Comparison of ENCODE assay signal across 8 mouse cellular contexts in the genomic region with DNA sequence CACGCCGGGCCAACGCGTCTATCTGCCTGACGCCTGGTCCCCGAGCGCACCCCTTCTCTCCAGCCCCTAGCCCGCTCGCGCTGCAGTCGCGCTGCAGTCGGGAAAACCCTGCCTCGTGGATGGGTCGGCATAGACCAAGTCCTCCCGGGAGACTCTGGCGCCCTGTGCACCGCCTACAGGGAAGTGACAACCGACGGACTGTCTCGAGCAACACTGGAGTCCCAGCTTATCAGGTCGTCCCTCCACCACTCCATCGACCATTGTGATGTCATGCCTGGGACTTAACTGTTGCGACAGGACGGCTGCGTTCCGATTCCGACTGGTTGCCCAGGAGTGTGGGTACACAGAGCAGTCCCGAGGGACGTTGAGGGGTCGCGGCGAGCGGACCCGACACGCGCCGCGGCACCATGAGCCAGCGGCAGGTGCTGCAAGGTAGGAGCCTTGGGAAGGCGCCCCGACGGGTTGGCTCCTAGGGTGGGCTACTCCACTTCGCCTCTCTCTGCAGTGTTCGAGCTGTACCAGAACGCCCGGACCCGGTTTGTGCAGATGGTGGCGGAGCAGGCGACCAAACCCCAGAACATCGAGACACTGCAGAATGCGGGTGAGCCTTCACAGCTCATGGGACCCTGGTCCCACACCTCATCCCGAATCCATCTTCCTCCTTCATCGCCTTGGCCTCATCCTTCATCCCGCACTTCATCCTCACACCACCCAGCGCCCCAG. TPM values are rescaled to one million over a fixed set of nuclear protein-coding genes. Genes with fewer than 3 reads are reported as not detected.
DNase-seq lines count a peak whose midpoint lies in the region; ATAC-seq and TF ChIP-seq lines count a peak whose summit lies in the region.

No protein-coding gene starts in this region.

- H3K4me1 ChIP-seq in kidney, adult 2 months (ENCODE audit: control insufficient read depth, insufficient read depth, low read length), result no peaks in the 10 kb centered on the region
- no peaks in the 10 kb centered on the region for H3K4me1 ChIP-seq in ES-Bruce4 (ENCODE audit: control insufficient read depth, insufficient read depth, low read length)
- H3K4me1 ChIP-seq in embryonic facial prominence, embryonic 11.5 days (ENCODE audit: control insufficient read depth, insufficient read depth, low read length), result peaks cover 3% of the 10 kb centered on the region; the same call in 1 of the 2 replicates
- peaks cover 17% of the 10 kb centered on the region for H3K4me1 ChIP-seq in hindbrain, embryonic 13.5 days (replicated peaks)
- no peaks in the 10 kb centered on the region for H3K4me1 ChIP-seq in stomach, embryonic 14.5 days (ENCODE audit: control insufficient read depth, insufficient read depth, low read length)

- no peak overlapping the region for H3K9ac ChIP-seq in ES-Bruce4 (ENCODE audit: low read depth, poor library complexity, severe bottlenecking)
- no peak overlapping the region for H3K9ac ChIP-seq in embryonic facial prominence, embryonic 11.5 days (replicated peaks; ENCODE audit: low read length)
- no peak overlapping the region for H3K9ac ChIP-seq in hindbrain, embryonic 13.5 days
- no peak overlapping the region for H3K9ac ChIP-seq in stomach, embryonic 14.5 days (replicated peaks; ENCODE audit: low read depth, low read length)

- WGBS in kidney, adult 2 months, result 3% methylated on average over 56 of the region's 56 CpGs
- under 1% methylated on average over 56 of the region's 56 CpGs for WGBS in embryonic facial prominence, embryonic 11.5 days
- WGBS in hindbrain, embryonic 13.5 days, result 1% methylated on average over 56 of the region's 56 CpGs
- under 1% methylated on average over 56 of the region's 56 CpGs for WGBS in stomach, embryonic 14.5 days

- peaks cover 11% of the 10 kb centered on the region for H3K27me3 ChIP-seq in kidney, adult 2 months (replicated peaks; ENCODE audit: control insufficient read depth, insufficient read depth, low read length)
- peaks cover 27% of the 10 kb centered on the region for H3K27me3 ChIP-seq in ES-Bruce4 (ENCODE audit: control insufficient read depth, insufficient read depth, low read length, poor library complexity, severe bottlenecking)
- H3K27me3 ChIP-seq in embryonic facial prominence, embryonic 11.5 days (ENCODE audit: control insufficient read depth, insufficient read depth, low read length), result peaks cover 22% of the 10 kb centered on the region
- peaks cover 79% of the 10 kb centered on the region for H3K27me3 ChIP-seq in hindbrain, embryonic 13.5 days
- peaks cover 17% of the 10 kb centered on the region for H3K27me3 ChIP-seq in stomach, embryonic 14.5 days (ENCODE audit: control insufficient read depth, insufficient read depth, low read length)

- no peak overlapping the region for H3K4me2 ChIP-seq in embryonic facial prominence, embryonic 11.5 days (ENCODE audit: low read depth, low read length)
- peak overlapping the region; percentile 3; the same call in 1 of the 2 replicates for H3K4me2 ChIP-seq in hindbrain, embryonic 13.5 days
- H3K4me2 ChIP-seq in stomach, embryonic 14.5 days (replicated peaks; ENCODE audit: low read depth, low read length), result no peak overlapping the region

- ATAC-seq in embryonic facial prominence, embryonic 11.5 days (replicated peaks; ENCODE audit: insufficient number of reproducible peaks, low FRiP score, low TSS enrichment, low read depth), result peak; percentile 37; the same call in 1 of the 2 replicates
- peak; percentile 40 for ATAC-seq in hindbrain, embryonic 13.5 days (ENCODE audit: low FRiP score)
- no peak for ATAC-seq in stomach, embryonic 14.5 days (ENCODE audit: insufficient number of reproducible peaks, insufficient read depth, low FRiP score, low read depth)

- TF ChIP-seq POLR2A in kidney, adult 2 months (IDR thresholded peaks at IDR 0.05; ENCODE audit: low read depth, low read length), result no peak
- TF ChIP-seq POLR2A in ES-Bruce4 (IDR thresholded peaks at IDR 0.05; ENCODE audit: insufficient read depth, low read length), result no peak

- TF ChIP-seq EP300 in ES-Bruce4 (IDR thresholded peaks at IDR 0.05; ENCODE audit: insufficient read depth, low read depth, low read length), result no peak

- H3K4me3 ChIP-seq in kidney, adult 2 months (ENCODE audit: insufficient read depth, low read depth, low read length), result no peak overlapping the region
- peak overlapping the region; percentile 28 for H3K4me3 ChIP-seq in ES-Bruce4 (ENCODE audit: low read depth, low read length)
- H3K4me3 ChIP-seq in embryonic facial prominence, embryonic 11.5 days (ENCODE audit: low read depth, low read length), result no peak overlapping the region
- H3K4me3 ChIP-seq in hindbrain, embryonic 13.5 days, result peak overlapping the region; percentile 11; the same call in 1 of the 2 replicates
- H3K4me3 ChIP-seq in stomach, embryonic 14.5 days (ENCODE audit: low read depth, low read length), result peak overlapping the region; percentile 6; the same call in 1 of the 2 replicates

- H3K27ac ChIP-seq in kidney, adult 2 months (ENCODE audit: insufficient read depth, low read depth, low read length), result no peak overlapping the region
- H3K27ac ChIP-seq in ES-Bruce4 (ENCODE audit: insufficient read depth, low read length), result no peak overlapping the region
- H3K27ac ChIP-seq in embryonic facial prominence, embryonic 11.5 days (replicated peaks; ENCODE audit: low read depth, low read length), result no peak overlapping the region
- no peak overlapping the region for H3K27ac ChIP-seq in hindbrain, embryonic 13.5 days
- no peak overlapping the region for H3K27ac ChIP-seq in stomach, embryonic 14.5 days (ENCODE audit: low read length)

- no peaks in the 10 kb centered on the region for H3K36me3 ChIP-seq in kidney, adult 2 months (ENCODE audit: control insufficient read depth, insufficient read depth, low read length)
- H3K36me3 ChIP-seq in ES-Bruce4 (ENCODE audit: control insufficient read depth, insufficient read depth, low read length, poor library complexity, severe bottlenecking), result no peaks in the 10 kb centered on the region
- no peaks in the 10 kb centered on the region for H3K36me3 ChIP-seq in embryonic facial prominence, embryonic 11.5 days (replicated peaks; ENCODE audit: control insufficient read depth, insufficient read depth, low read depth, low read length)
- no peaks in the 10 kb centered on the region for H3K36me3 ChIP-seq in hindbrain, embryonic 13.5 days
- no peaks in the 10 kb centered on the region for H3K36me3 ChIP-seq in stomach, embryonic 14.5 days (ENCODE audit: control insufficient read depth, insufficient read depth, low read length)

- peaks cover 8% of the 10 kb centered on the region for H3K9me3 ChIP-seq in ES-Bruce4 (replicated peaks; ENCODE audit: control insufficient read depth, insufficient read depth, low read length, poor library complexity, severe bottlenecking)
- H3K9me3 ChIP-seq in embryonic facial prominence, embryonic 11.5 days (replicated peaks; ENCODE audit: control insufficient read depth, low read length), result no peaks in the 10 kb centered on the region
- no peaks in the 10 kb centered on the region for H3K9me3 ChIP-seq in hindbrain, embryonic 13.5 days
- no peaks in the 10 kb centered on the region for H3K9me3 ChIP-seq in stomach, embryonic 14.5 days (ENCODE audit: control insufficient read depth, low read depth, low read length)

- TF ChIP-seq CTCF in kidney, adult 2 months (conservative IDR thresholded peaks at IDR 0.05; ENCODE audit: insufficient read depth, insufficient read length, low read depth, low read length), result no peak
- TF ChIP-seq CTCF in ES-Bruce4 (IDR thresholded peaks at IDR 0.05; ENCODE audit: low read depth, low read length), result no peak

- DNase-seq in kidney, adult 11 months, result peak; percentile 11
- no peak for DNase-seq in kidney, adult 2 months
- DNase-seq in embryonic facial prominence, embryonic 11.5 days (ENCODE audit: low spot score), result peak; percentile 30
- peak; percentile 15 for DNase-seq in lung, postnatal 10 days
- no peak for DNase-seq in right cerebral cortex, adult 2 months (ENCODE audit: low spot score in 2 of 2)

RNA-seq across cellular contexts. Expression of gene Spag6, which starts 5.0 kb away (rescaled TPM):
- polyA plus RNA-seq in kidney, adult 2 months (2012; rRNA removed), result 0.14 and 0.27 TPM in 2 replicates
- not detected in 2 replicates for polyA plus RNA-seq in ES-Bruce4 (2011; ENCODE audit: insufficient read depth, insufficient read length, low read depth, missing spikeins)
- polyA plus RNA-seq in embryonic facial prominence, embryonic 11.5 days (2014; fragmentation: Nextera tagmentation; extraction: Ambion mirVana), result 0.11 and 0.38 TPM in 2 replicates
- 0.16 and 0.32 TPM in 2 replicates for polyA plus RNA-seq in hindbrain, embryonic 13.5 days (2015; fragmentation: Nextera tagmentation; extraction: Ambion mirVana)
- polyA plus RNA-seq in stomach, embryonic 14.5 days (2014; fragmentation: Nextera tagmentation; extraction: Ambion mirVana), result 0.29 and 0.53 TPM in 2 replicates

RNA-seq across cellular contexts. Expression of gene Bmi1, which starts 22.0 kb away (rescaled TPM):
- polyA plus RNA-seq in kidney, adult 2 months (2012; rRNA removed), result 16.1 and 17.4 TPM in 2 replicates
- polyA plus RNA-seq in ES-Bruce4 (2011; ENCODE audit: insufficient read depth, insufficient read length, low read depth, missing spikeins), result 5.6 and 8.0 TPM in 2 replicates
- polyA plus RNA-seq in embryonic facial prominence, embryonic 11.5 days (2014; fragmentation: Nextera tagmentation; extraction: Ambion mirVana), result 43.8 and 49.9 TPM in 2 replicates
- polyA plus RNA-seq in hindbrain, embryonic 13.5 days (2015; fragmentation: Nextera tagmentation; extraction: Ambion mirVana), result 30.5 and 32.7 TPM in 2 replicates
- polyA plus RNA-seq in stomach, embryonic 14.5 days (2014; fragmentation: Nextera tagmentation; extraction: Ambion mirVana), result 32.4 and 34.0 TPM in 2 replicates

RNA-seq across cellular contexts. Expression of gene Commd3, which starts 26.6 kb away (rescaled TPM):
- 68.1 and 83.2 TPM in 2 replicates for polyA plus RNA-seq in kidney, adult 2 months (2012; rRNA removed)
- 56.7 and 61.8 TPM in 2 replicates for polyA plus RNA-seq in ES-Bruce4 (2011; ENCODE audit: insufficient read depth, insufficient read length, low read depth, missing spikeins)
- polyA plus RNA-seq in embryonic facial prominence, embryonic 11.5 days (2014; fragmentation: Nextera tagmentation; extraction: Ambion mirVana), result 182 and 184 TPM in 2 replicates
- 207 and 214 TPM in 2 replicates for polyA plus RNA-seq in hindbrain, embryonic 13.5 days (2015; fragmentation: Nextera tagmentation; extraction: Ambion mirVana)
- polyA plus RNA-seq in stomach, embryonic 14.5 days (2014; fragmentation: Nextera tagmentation; extraction: Ambion mirVana), result 215 and 223 TPM in 2 replicates

Comparison
In these comparisons a context has a peak if more than half of its experiments do, and no peak if none do; other contexts are left out.
1. DNase-seq: peak in kidney, adult 11 months (single experiment), embryonic facial prominence, embryonic 11.5 days (single experiment) and lung, postnatal 10 days (single experiment); none in kidney, adult 2 months (single experiment) and right cerebral cortex, adult 2 months (0 of 2).
2. H3K4me3 ChIP-seq: peak in ES-Bruce4 (single experiment), hindbrain, embryonic 13.5 days (single experiment) and stomach, embryonic 14.5 days (single experiment); none in kidney, adult 2 months (single experiment) and embryonic facial prominence, embryonic 11.5 days (single experiment).